Mouse (Mus musculus) forebrain, embryonic 14.5 days (tissue): ENCODE results near the gene Tln2. TPM values are rescaled to one million over a fixed set of nuclear protein-coding genes. Genes with fewer than 3 reads are reported as not detected.
A peak's percentile ranks its signal among the peaks of the same experiment; 100 is the strongest.

Experiments
- ATAC-seq: fragments of 200-750 bp; cut with Nextera tagmentation; 2 replicates; pipeline ENCODE4 v1.8.0; 2017; ENCODE audit warnings: mild to moderate bottlenecking, moderate library complexity
- DNase-seq: peaks from one replicate; pipeline ENCODE4 v3.0.0-alpha.2; 2015; ENCODE audit warnings: low spot score
- H3K27ac ChIP-seq: fragments of 300-500 bp; sonication (generic); 2 replicates; pipeline ENCODE4 v1.5.1; 2014; ENCODE audit warnings: low read depth, mild to moderate bottlenecking, control low read depth, low read length, moderate library complexity
- H3K27me3 ChIP-seq: fragments of 300-500 bp; sonication (generic); replicated peaks from 2 replicates; pipeline ENCODE4 v1.6.1; 2014; ENCODE audit warnings: low read length, control low read depth, mixed read lengths; ENCODE audit not compliant: control insufficient read depth, insufficient read depth
- H3K36me3 ChIP-seq: fragments of 300-500 bp; sonication (generic); 2 replicates; pipeline ENCODE4 v1.6.1; 2014; ENCODE audit warnings: low read length, control low read depth; ENCODE audit not compliant: control insufficient read depth, insufficient read depth
- H3K4me1 ChIP-seq: fragments of 300-500 bp; sonication (generic); 2 replicates; pipeline ENCODE4 v1.6.1; 2014; ENCODE audit warnings: antibody characterized with exemption, low read length, control low read depth; ENCODE audit not compliant: control insufficient read depth, insufficient read depth
- H3K4me2 ChIP-seq: fragments of 300-500 bp; sonication (generic); 2 replicates; pipeline ENCODE4 v1.6.1; 2014; ENCODE audit warnings: mild to moderate bottlenecking, control low read depth, low read length
- H3K4me3 ChIP-seq: fragments of 300-500 bp; sonication (generic); 2 replicates; pipeline ENCODE4 v1.5.1; 2014; ENCODE audit warnings: low read depth, low read length, control low read depth
- H3K9ac ChIP-seq: fragments of 300-500 bp; sonication (generic); 2 replicates; pipeline ENCODE4 v1.6.1; 2014; ENCODE audit warnings: mild to moderate bottlenecking, low read length, control low read depth, moderate library complexity
- H3K9me3 ChIP-seq: fragments of 300-500 bp; sonication (generic); replicated peaks from 2 replicates; pipeline ENCODE4 v1.6.1; 2016; ENCODE audit warnings: low read length, control low read depth, mixed read lengths; ENCODE audit not compliant: control insufficient read depth
- WGBS: fragments of 180-500 bp; shearing (Covaris S2); extraction: QIAGEN DNeasy Blood & Tissue Kit; methylation state at CpG from one replicate; pipeline ENCODE4 v1.1.7; 2014; 5-methylcytosine and 5-hydroxymethylcytosine counted together
- polyA plus RNA-seq: library from polyadenylated mRNA; unstranded; fragments of >200 nt; fragmentation: Nextera tagmentation; extraction: Ambion mirVana; gene quantifications from 2 replicates; pipeline ENCODE4 v1.2.1, GENCODE M21; 2014

Gene Tln2
- polyA plus RNA-seq, 1 experiment from 2014 or later: 15.7 TPM

GRCm38 (mm10) chr9:67495350-67495749 is 64.2 kb downstream of the Tln2 start:
- no peak for DNase-seq
- 52% methylated on average over 3 of the region's 3 CpGs for WGBS
- H3K4me1 ChIP-seq: peaks cover 21% of the 10 kb centered on the region

GRCm38 (mm10) chr9:67493876-67494552 is 65.5 kb downstream of the Tln2 start:
- Histone ChIP-seq H3K9ac (no peak overlapping the region), H3K27me3 (no peaks in the 10 kb centered on the region), H3K36me3 (no peaks in the 10 kb centered on the region), H3K27ac (no peak overlapping the region), H3K4me1 (peaks cover 21% of the 10 kb centered on the region), H3K4me2 (no peak overlapping the region), H3K9me3 (no peaks in the 10 kb centered on the region), H3K4me3 (no peak overlapping the region)
- 67% methylated on average over 8 of the region's 8 CpGs for WGBS
- DNase-seq: no peak
- ATAC-seq: no peak

More at GRCm38 (mm10) chr9:67495350-67495749, 64.2 kb downstream of the Tln2 start:
- no peaks in the 10 kb centered on the region for H3K27me3 ChIP-seq
- H3K4me3 ChIP-seq: no peak overlapping the region
- H3K9me3 ChIP-seq: no peaks in the 10 kb centered on the region
- no peak overlapping the region for H3K4me2 ChIP-seq
- no peak overlapping the region for H3K9ac ChIP-seq
- no peaks in the 10 kb centered on the region for H3K36me3 ChIP-seq
- ATAC-seq: no peak
- peak overlapping the region; percentile 21; the same call in 1 of the 2 replicates for H3K27ac ChIP-seq

- H3K9me3 ChIP-seq: no peaks in the 10 kb centered on the region
- H3K36me3 ChIP-seq: no peaks in the 10 kb centered on the region
- no peak overlapping the region for H3K4me3 ChIP-seq
- no peaks in the 10 kb centered on the region for H3K4me1 ChIP-seq
- WGBS: 74% methylated on average over 3 of the region's 3 CpGs
- DNase-seq: no peak
- no peak overlapping the region for H3K9ac ChIP-seq
- no peak for ATAC-seq
- no peaks in the 10 kb centered on the region for H3K27me3 ChIP-seq
- H3K4me2 ChIP-seq: no peak overlapping the region
- H3K27ac ChIP-seq: no peak overlapping the region
Observed at GRCm38 (mm10) chr9:67489370-67489769, 70.1 kb downstream of the Tln2 start.

DNA sequence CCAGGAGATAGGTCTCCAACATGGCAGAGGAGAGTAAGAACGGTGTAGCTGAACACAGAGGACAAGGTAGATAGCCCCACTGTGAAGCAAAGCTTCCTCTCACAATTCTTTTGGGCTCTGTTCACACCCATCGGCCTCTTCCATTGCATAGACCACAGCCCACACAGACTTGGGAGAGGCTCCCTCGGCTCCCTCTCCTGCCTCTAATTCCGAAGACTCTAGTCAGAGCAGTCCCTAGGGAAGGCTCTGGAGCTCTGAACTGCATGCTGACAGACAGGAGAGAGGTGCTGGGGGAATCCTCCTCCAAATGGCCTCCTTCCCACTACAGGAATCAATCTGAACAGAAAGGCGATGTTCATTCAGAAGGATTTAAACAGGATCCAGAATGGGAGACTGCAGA is 72.9 kb downstream of the Tln2 start:
- DNase-seq (no peak), ATAC-seq (no peak)
- Histone ChIP-seq H3K27me3 (no peaks in the 10 kb centered on the region), H3K4me1 (peaks cover 9% of the 10 kb centered on the region), H3K4me3 (no peak overlapping the region), H3K27ac (no peak overlapping the region), H3K9ac (no peak overlapping the region), H3K9me3 (no peaks in the 10 kb centered on the region), H3K4me2 (no peak overlapping the region), H3K36me3 (no peaks in the 10 kb centered on the region)
- WGBS: 85% methylated on average over 5 of the region's 5 CpGs

- no peak for DNase-seq
- no peak overlapping the region for H3K9ac ChIP-seq
- H3K4me1 ChIP-seq: peaks cover 14% of the 10 kb centered on the region
- H3K9me3 ChIP-seq: no peaks in the 10 kb centered on the region
- H3K27me3 ChIP-seq: no peaks in the 10 kb centered on the region
- no peaks in the 10 kb centered on the region for H3K36me3 ChIP-seq
- no peak for ATAC-seq
- H3K27ac ChIP-seq: no peak overlapping the region
- no peak overlapping the region for H3K4me3 ChIP-seq
- no peak overlapping the region for H3K4me2 ChIP-seq
- WGBS: 88% methylated on average over 15 of the region's 15 CpGs
Observed at GRCm38 (mm10) chr9:67485169-67486072, 74.1 kb downstream of the Tln2 start.

- no peaks in the 10 kb centered on the region for H3K9me3 ChIP-seq
- DNase-seq: peak; percentile 80
- no peak overlapping the region for H3K4me3 ChIP-seq
- no peaks in the 10 kb centered on the region for H3K36me3 ChIP-seq
- no peaks in the 10 kb centered on the region for H3K27me3 ChIP-seq
- WGBS: 44% methylated on average over 1 of the region's 1 CpGs
- H3K9ac ChIP-seq: no peak overlapping the region
- H3K4me1 ChIP-seq: peaks cover 14% of the 10 kb centered on the region
- ATAC-seq: peak; percentile 72
- no peak overlapping the region for H3K27ac ChIP-seq
- H3K4me2 ChIP-seq: no peak overlapping the region
Observed at GRCm38 (mm10) chr9:67482277-67482676, 77.2 kb downstream of the Tln2 start.

- Histone ChIP-seq H3K4me2 (no peak overlapping the region), H3K27ac (no peak overlapping the region), H3K4me3 (no peak overlapping the region), H3K9me3 (no peaks in the 10 kb centered on the region), H3K36me3 (no peaks in the 10 kb centered on the region), H3K27me3 (no peaks in the 10 kb centered on the region), H3K9ac (no peak overlapping the region), H3K4me1 (peaks cover 14% of the 10 kb centered on the region)
- peak; percentile 76 for DNase-seq
- peak; percentile 72 for ATAC-seq
- 39% methylated on average over 1 of the region's 1 CpGs for WGBS
Observed at GRCm38 (mm10) chr9:67481851-67482250, 77.7 kb downstream of the Tln2 start.

DNA sequence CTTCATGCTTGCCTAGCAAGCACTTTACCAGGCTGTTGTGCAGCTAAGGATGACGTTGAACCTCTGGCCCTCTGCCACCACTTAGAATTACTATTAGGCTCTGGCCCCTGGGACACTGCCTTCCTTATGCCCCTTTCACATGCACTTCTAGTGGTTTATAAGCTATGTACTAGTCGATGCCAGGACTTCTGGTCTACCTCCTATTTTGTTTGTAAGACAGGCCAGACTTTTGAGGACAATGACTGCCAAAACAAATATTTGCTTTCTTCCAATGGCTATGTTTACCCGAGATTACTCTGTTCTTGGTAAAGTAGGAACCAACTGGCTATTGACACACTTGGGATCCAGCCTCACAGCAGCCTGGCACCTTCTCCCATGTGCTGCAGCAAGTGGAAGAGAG is 82.1 kb downstream of the Tln2 start:
- Histone ChIP-seq H3K36me3 (no peaks in the 10 kb centered on the region), H3K4me1 (peaks cover 10% of the 10 kb centered on the region), H3K4me3 (no peak overlapping the region), H3K27ac (no peak overlapping the region), H3K9ac (no peak overlapping the region), H3K4me2 (no peak overlapping the region), H3K27me3 (no peaks in the 10 kb centered on the region), H3K9me3 (no peaks in the 10 kb centered on the region)
- DNase-seq (no peak), ATAC-seq (no peak)
- 90% methylated on average over 3 of the region's 3 CpGs for WGBS

GRCm38 (mm10) chr9:67476184-67476583 is 83.3 kb downstream of the Tln2 start:
- H3K36me3 ChIP-seq: no peaks in the 10 kb centered on the region
- H3K9me3 ChIP-seq: no peaks in the 10 kb centered on the region
- H3K4me3 ChIP-seq: no peak overlapping the region
- WGBS: 94% methylated on average over 5 of the region's 5 CpGs
- no peak overlapping the region for H3K27ac ChIP-seq
- ATAC-seq (no peak), DNase-seq (no peak)
- no peak overlapping the region for H3K9ac ChIP-seq
- no peak overlapping the region for H3K4me2 ChIP-seq
- H3K27me3 ChIP-seq: no peaks in the 10 kb centered on the region
- H3K4me1 ChIP-seq: peaks cover under 1% of the 10 kb centered on the region; the same call in 1 of the 2 replicates
